Mouse (Mus musculus) 3T3-L1 (cell line): Measurements from ENCODE around the gene Gm48552.

ENCODE experiments used
- DNase-seq: peaks from one replicate; pipeline ENCODE4 v3.0.0-alpha.2; 2015; ENCODE audit warnings: low read depth, low spot score

Gm48552 gene

DNA sequence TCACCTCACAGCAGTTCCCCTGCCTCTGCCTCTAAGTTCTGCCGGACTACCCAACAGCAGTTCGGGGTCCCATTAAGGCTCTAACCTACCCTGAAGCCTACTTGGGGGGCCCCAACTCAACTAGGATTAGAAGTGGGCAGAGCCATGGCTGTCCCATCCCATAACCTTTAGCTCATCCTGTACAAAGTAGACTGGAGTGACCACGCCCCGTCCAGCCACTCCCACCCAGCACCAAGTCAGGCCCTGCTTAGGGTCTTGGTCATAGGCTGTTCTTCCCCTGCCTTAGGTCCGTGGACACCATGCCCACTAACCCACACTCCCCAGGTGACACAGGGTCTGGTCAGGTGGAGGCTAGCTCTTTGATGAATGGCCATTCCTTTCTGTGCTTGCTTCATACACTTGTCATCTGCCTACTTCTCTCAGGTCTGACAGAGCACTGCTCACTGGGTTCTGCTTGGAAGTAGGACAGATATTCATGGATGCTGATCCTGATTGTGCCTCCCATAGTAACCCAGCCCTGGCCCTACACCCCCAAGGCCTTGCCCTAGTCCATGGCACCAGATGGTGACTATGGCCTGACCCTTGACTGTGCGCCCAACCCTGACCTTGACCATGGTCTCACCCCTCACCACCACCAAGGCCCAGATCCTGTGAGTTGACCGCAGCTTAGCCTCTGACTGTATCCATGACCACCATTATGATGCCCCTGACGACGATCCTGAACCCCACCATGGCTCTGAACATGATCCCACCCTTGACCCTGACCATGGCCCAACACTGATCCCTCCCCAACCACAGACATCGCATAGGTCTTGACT lies 30.5 kb downstream of the Gm48552 start:
- no peak for DNase-seq

DNA sequence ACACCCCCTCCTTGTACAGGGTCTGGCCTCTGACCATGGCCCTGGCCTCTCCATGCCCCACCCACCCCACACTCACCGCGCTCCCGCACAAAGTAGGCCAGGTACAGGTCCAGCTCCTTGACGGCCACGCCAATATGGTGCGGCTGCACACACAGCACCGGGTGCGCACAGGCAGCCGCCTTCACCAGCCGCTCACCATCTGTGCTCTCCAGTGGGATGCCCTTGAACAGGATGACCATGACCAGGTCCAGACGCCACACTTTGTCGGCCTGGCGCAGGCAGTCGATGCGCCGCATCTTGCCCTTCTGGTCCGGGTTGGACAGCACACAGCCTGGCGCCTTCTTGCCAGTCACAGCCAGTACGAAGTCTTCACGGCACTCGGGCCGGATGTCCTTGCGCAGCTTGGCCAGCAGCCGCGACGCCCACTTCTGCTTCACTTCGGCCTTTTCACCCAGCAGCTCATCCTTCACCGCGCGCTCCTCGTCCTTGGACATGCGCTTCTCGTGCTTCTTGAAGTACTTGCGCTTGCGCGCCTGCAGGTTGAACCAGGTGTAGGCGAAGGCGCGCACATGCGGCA lies 31.5 kb downstream of the Gm48552 start:
- DNase-seq: no peak

DNA sequence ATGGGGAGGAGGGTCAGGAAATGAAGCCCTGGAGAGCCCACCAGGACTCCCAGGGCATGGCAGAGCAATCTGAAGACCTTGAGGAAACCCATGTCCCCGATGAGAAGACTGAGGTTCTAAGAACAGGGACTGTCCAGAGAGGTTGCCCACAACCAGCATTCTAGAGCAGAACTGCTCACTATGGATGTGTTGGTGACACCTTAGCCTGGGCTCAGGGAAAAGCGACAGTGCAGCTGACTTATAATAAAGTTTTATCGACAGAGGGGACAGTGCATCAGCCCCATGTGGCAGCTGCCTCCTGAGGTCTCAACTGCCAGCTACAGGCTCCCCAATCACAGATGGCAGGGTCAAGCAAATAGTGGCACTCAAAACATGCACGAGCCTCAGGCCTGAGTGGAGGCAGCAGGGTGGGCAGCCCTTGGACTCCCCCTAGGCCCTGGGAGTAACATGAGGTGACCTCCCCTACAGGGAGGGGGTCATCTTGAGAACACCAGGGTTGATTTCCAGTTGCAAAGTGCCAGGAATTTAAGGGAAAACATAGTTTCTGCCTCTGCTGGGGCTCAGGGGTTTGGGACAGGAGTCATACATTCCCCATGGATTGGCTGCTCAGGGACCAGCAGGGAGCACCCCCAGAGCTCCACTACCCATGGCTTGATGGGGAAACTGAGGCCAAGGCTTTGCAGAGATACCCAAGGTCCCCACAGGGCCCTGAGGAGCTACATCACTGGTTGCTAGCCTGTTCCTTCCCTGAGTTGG lies 32.4 kb downstream of the Gm48552 start:
- no peak for DNase-seq

DNA sequence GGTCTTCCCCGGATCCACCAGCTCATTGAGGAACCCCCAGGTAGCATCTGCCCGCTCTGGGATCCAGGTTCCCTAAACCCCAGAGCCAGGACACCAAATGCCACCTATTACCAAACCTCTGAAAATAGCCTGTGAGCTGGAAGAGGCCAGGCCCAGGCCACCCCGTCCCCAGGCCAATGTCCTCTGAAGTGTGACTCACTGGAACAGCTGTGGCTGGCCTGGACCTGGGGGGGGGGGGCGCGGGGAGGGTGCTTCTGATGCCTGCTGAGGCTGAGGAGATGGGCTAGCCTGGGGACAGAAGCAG lies 32.9 kb downstream of the Gm48552 start:
- no peak for DNase-seq

- no peak for DNase-seq
Measured at GRCm38 (mm10) chr10:81422191-81422590, 33.4 kb downstream of the Gm48552 start.

DNA sequence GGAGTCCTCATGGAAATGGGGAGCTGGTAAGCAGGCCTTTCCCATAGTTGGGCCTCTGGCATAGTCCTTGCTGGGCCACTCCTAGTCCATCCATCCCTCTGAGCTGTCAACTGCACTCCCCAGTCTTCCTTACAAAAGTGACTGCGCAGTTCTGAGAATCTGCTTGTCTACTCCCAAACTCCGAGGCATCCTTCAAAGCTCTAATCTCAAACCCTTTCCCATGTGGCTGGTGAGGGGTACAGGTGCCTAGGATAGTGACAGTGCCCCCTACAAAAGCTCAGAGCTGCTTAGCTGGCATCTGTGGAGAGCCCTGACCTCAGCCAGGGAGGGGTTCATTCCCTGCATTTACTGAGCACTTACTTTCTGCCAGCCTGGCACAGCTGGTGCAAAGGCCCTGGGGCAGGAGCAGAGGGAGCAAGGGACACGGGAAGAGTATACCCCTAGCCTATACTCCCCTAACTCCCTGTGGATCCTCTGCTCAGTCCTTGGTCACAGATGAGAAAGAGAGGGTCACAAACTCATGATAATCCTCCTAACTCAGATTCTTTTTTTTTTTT lies 33.9 kb downstream of the Gm48552 start:
- DNase-seq: no peak

GRCm38 (mm10) chr10:81423476-81424245 lies 34.9 kb downstream of the Gm48552 start:
- DNase-seq: no peak

DNA sequence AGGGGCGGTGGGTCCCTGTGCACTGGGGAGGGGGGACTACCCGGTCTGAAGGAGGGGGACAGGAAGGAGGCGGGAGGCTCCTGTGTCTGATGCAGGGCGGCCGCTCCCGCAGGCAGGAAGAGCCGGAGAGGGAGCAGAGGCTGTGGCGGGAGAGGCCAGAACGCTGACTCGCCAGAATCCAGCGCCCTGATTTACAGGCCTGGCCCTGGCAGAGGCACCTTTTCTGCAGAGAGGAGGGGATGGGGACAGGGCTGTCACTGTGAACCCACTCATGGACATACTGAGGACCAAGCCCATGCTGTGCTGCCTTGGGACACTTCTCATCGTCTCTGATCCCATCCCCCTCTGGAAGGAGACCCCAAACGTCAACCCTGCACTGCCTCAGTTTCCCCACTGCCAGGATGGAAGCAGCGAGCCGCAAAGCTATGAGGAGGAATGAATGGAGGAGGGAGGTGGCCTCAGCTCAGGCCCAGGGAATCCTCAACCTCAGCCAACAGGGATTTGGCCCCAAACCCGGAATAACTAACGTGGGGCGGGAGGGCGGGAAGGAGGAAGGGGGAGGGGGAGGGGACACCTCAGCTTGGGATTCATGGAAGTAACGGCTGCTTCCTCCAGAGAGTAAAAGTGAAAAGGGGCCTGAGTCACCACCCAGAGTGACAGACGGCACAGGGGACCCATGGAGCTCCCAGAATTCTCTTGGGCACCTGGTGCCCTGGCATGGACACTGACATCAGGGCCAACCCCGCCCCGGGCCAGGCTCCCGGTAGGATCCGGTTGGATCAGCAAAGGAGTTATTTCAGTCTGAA lies 35.6 kb downstream of the Gm48552 start:
- peak; percentile 81 for DNase-seq

GRCm38 (mm10) chr10:81425236-81425850 lies 36.5 kb downstream of the Gm48552 start:
- peak; percentile 88 for DNase-seq

GRCm38 (mm10) chr10:81426081-81426671 lies 37.4 kb downstream of the Gm48552 start:
- DNase-seq: no peak

DNA sequence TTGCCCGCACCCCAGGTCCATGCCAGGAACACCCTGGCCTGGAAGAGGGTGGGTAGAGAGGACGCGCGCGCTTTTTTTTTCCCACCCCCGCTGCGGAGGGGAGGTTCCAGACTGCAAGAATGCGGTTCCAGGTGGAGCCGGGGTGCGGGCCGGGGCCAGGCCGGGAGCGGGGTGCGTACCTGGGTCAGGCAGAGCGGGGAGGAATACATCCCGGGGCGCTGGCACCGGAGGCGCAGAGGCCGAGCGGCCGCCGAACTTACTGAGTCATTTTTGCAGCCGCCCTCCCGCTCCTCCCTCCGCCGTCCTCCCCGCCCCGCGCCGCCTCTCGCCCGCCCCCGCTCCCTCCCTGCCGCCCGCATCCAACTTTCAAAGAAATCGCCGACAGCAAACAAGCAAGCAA lies 38.1 kb downstream of the Gm48552 start:
- peak; percentile 58 for DNase-seq

DNA sequence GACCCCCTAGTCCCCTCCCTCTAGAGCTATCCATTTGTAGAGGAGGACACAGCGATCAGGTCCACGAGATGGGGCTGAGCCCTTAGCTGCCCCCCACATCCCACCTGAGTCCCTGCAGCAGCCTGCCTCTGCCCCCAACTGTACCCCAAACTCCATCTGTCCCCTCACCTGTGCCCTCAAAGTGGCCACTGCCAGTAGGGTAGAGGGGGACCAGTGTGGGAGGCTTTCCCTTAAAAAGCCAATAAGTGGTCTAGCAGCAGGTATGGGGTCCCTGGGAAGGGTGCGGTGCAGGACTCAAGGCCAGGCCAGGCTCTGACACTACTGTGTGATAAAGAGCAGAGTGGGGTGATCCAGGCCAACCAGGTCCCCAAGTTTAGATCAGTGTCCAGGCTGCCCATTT lies 38.5 kb downstream of the Gm48552 start:
- no peak for DNase-seq

GRCm38 (mm10) chr10:81427804-81428506 lies 39.1 kb downstream of the Gm48552 start:
- DNase-seq: no peak

- DNase-seq: no peak
Measured at GRCm38 (mm10) chr10:81428507-81428870, 39.7 kb downstream of the Gm48552 start.

GRCm38 (mm10) chr10:81429092-81429491 lies 40.3 kb downstream of the Gm48552 start:
- DNase-seq: no peak

GRCm38 (mm10) chr10:81429605-81430061 lies 40.8 kb downstream of the Gm48552 start:
- DNase-seq: peak; percentile 92

GRCm38 (mm10) chr10:81430141-81430830 lies 41.5 kb downstream of the Gm48552 start:
- peak; percentile 72 for DNase-seq

DNA sequence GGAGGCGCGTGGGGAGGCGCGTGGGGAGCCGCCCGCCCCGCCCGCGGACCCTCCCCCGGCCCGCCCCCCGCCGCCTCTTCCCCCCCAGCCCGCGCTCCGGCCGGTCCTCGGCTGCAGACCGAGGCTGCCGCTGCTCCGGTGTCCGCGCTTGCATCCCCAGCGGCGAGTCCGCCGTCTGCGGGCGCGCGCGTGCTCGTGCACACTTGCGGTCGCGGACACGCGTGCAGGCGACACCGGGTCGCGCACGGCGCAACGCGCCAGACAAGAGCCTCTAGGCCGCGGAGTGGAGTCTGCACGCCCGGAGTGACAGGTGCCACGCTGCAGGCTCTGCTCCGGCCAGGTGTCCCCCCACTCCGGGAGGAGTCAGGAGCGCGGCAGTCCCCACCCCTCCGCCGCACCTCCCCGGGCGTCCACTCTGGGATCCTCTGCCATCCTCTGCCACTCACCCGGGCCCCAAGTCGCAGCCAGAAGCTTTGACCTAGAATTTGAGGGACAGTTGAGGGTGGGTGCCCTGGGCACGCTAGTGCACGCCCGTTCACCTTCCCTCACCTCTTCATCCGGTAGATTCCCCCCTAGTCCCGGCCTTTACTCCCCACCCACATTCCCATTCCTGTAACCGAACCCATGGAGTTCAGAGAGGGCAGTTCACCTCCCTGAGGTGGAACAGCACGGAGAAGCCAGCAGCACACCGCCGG lies 42.2 kb downstream of the Gm48552 start:
- DNase-seq: no peak
